Mouse (Mus musculus) midbrain, embryonic 14.5 days (tissue): ENCODE measurements at regions not wholly inside any gene's neighbourhood (a gene's known extent, or its start where the extent isn't known, plus 50 kb on each side); places are given as distances from the start of the nearest gene placed in this dataset.

ENCODE experiments used
- ATAC-seq: fragments of 200-750 bp; cut with Nextera tagmentation; 2 replicates; pipeline ENCODE4 v1.8.0; 2017; ENCODE audit warnings: moderate number of reproducible peaks, moderate library complexity; ENCODE audit not compliant: low FRiP score, low TSS enrichment
- DNase-seq: peaks from one replicate; pipeline ENCODE4 v3.0.0-alpha.2; 2015
- H3K27ac ChIP-seq: fragments of 300-500 bp; sonication (generic); replicated peaks from 2 replicates; pipeline ENCODE4 v1.5.1; 2014; ENCODE audit warnings: mild to moderate bottlenecking, low read depth, low read length, moderate library complexity
- H3K27me3 ChIP-seq: fragments of 300-500 bp; sonication (generic); 2 replicates; pipeline ENCODE4 v1.6.1; 2014; ENCODE audit warnings: low read length, control low read depth, mixed read lengths; ENCODE audit not compliant: control insufficient read depth, insufficient read depth
- H3K36me3 ChIP-seq: fragments of 300-500 bp; sonication (generic); 2 replicates; pipeline ENCODE4 v1.6.1; 2014; ENCODE audit warnings: low read length, control low read depth; ENCODE audit not compliant: control insufficient read depth, insufficient read depth
- H3K4me1 ChIP-seq: fragments of 300-500 bp; sonication (generic); 2 replicates; pipeline ENCODE4 v1.6.1; 2014; ENCODE audit warnings: mild to moderate bottlenecking, antibody characterized with exemption, low read length, control low read depth; ENCODE audit not compliant: control insufficient read depth, insufficient read depth
- H3K4me2 ChIP-seq: fragments of 300-500 bp; sonication (generic); 2 replicates; pipeline ENCODE4 v1.6.1; 2014; ENCODE audit warnings: mild to moderate bottlenecking, low read length, moderate library complexity
- H3K4me3 ChIP-seq: fragments of 300-500 bp; sonication (generic); replicated peaks from 2 replicates; pipeline ENCODE4 v1.5.1; 2014; ENCODE audit warnings: low read depth, low read length
- H3K9ac ChIP-seq: fragments of 300-500 bp; sonication (generic); replicated peaks from 2 replicates; pipeline ENCODE4 v1.6.1; 2014; ENCODE audit warnings: mild to moderate bottlenecking, low read length, moderate library complexity
- H3K9me3 ChIP-seq: fragments of 300-500 bp; sonication (generic); 2 replicates; pipeline ENCODE4 v1.6.1; 2016; ENCODE audit warnings: low read length, control low read depth, mixed read lengths; ENCODE audit not compliant: control insufficient read depth
- WGBS: fragments of 180-500 bp; shearing (Covaris S2); extraction: QIAGEN DNeasy Blood & Tissue Kit; methylation state at CpG from one replicate; pipeline ENCODE4 v1.1.7; 2014; 5-methylcytosine and 5-hydroxymethylcytosine counted together

- Histone ChIP-seq H3K9ac (no peak overlapping the region), H3K4me3 (no peak overlapping the region)
Measured at GRCm38 (mm10) chr10:117441979-117442803, 62.4 kb upstream of the Cpsf6 start.

GRCm38 (mm10) chr10:117441121-117441978, 61.5 kb upstream of the Cpsf6 start:
- peak; percentile 48; the same call in 1 of the 2 replicates for ATAC-seq
- H3K9me3 ChIP-seq: no peaks in the 10 kb centered on the region; the same call in 1 of the 2 replicates
- peak; percentile 66 for DNase-seq
- no peak overlapping the region; the same call in 1 of the 2 replicates for H3K9ac ChIP-seq
- 0 out of 2 replicates have a peak overlapping the region, but pooled peaks have one; percentile 2 for H3K4me3 ChIP-seq
- H3K4me2 ChIP-seq: peak overlapping the region; percentile 47
- H3K27ac ChIP-seq: no peak overlapping the region
- 0 out of 2 replicates have a peak, but pooled peaks cover 4% of the 10 kb centered on the region for H3K4me1 ChIP-seq
- 3% methylated on average over 24 of the region's 24 CpGs for whole genome bisulfite sequencing
- H3K27me3 ChIP-seq: peaks cover 10% of the 10 kb centered on the region; the same call in 1 of the 2 replicates
- no peaks in the 10 kb centered on the region for H3K36me3 ChIP-seq

More at GRCm38 (mm10) chr10:117441979-117442803, 62.4 kb upstream of the Cpsf6 start:
- no peaks in the 10 kb centered on the region; the same call in 1 of the 2 replicates for H3K9me3 ChIP-seq
- peaks cover 10% of the 10 kb centered on the region; the same call in 1 of the 2 replicates for H3K27me3 ChIP-seq
- ATAC-seq (no peak), DNase-seq (no peak)
- no peaks in the 10 kb centered on the region for H3K36me3 ChIP-seq
- 62% methylated on average over 17 of the region's 17 CpGs for WGBS
- peak overlapping the region; percentile 47 for H3K4me2 ChIP-seq
- no peak overlapping the region for H3K27ac ChIP-seq
- H3K4me1 ChIP-seq: 0 out of 2 replicates have a peak, but pooled peaks cover 4% of the 10 kb centered on the region

GRCm38 (mm10) chr10:117440225-117440976, 60.6 kb upstream of the Cpsf6 start:
- WGBS: 81% methylated on average over 9 of the region's 9 CpGs
- 0 out of 2 replicates have a peak, but pooled peaks cover 4% of the 10 kb centered on the region for H3K4me1 ChIP-seq
- H3K4me2 ChIP-seq: no peak overlapping the region
- H3K4me3 ChIP-seq: no peak overlapping the region
- peaks cover 16% of the 10 kb centered on the region; the same call in 1 of the 2 replicates for H3K27me3 ChIP-seq
- no peak overlapping the region for H3K27ac ChIP-seq
- no peaks in the 10 kb centered on the region; the same call in 1 of the 2 replicates for H3K9me3 ChIP-seq
- no peaks in the 10 kb centered on the region for H3K36me3 ChIP-seq
- DNase-seq (no peak), ATAC-seq (no peak)
- no peak overlapping the region for H3K9ac ChIP-seq

- H3K4me1 ChIP-seq: 0 out of 2 replicates have a peak, but pooled peaks cover 4% of the 10 kb centered on the region
- no peaks in the 10 kb centered on the region; the same call in 1 of the 2 replicates for H3K9me3 ChIP-seq
- H3K36me3 ChIP-seq: no peaks in the 10 kb centered on the region
- no peak overlapping the region for H3K9ac ChIP-seq
- H3K27ac ChIP-seq: no peak overlapping the region
- H3K4me2 ChIP-seq: no peak overlapping the region
- DNase-seq: no peak
- peaks cover 16% of the 10 kb centered on the region; the same call in 1 of the 2 replicates for H3K27me3 ChIP-seq
- ATAC-seq: no peak
- no peak overlapping the region for H3K4me3 ChIP-seq
- WGBS: 94% methylated on average over 3 of the region's 3 CpGs
Measured at GRCm38 (mm10) chr10:117439206-117440110, 59.6 kb upstream of the Cpsf6 start.

- DNase-seq: no peak
- WGBS: 96% methylated on average over 3 of the region's 3 CpGs
- H3K9ac ChIP-seq: no peak overlapping the region
Measured at GRCm38 (mm10) chr10:117438614-117439193, 58.9 kb upstream of the Cpsf6 start.

GRCm38 (mm10) chr10:117437970-117438369, 58.2 kb upstream of the Cpsf6 start:
- H3K4me2 ChIP-seq: no peak overlapping the region
- H3K36me3 ChIP-seq: no peaks in the 10 kb centered on the region
- no peak overlapping the region for H3K9ac ChIP-seq
- no peak for DNase-seq
- H3K9me3 ChIP-seq: no peaks in the 10 kb centered on the region; the same call in 1 of the 2 replicates
- H3K27me3 ChIP-seq: peaks cover 16% of the 10 kb centered on the region; the same call in 1 of the 2 replicates
- 97% methylated on average over 2 of the region's 2 CpGs for WGBS
- ATAC-seq: no peak
- H3K4me1 ChIP-seq: 0 out of 2 replicates have a peak, but pooled peaks cover 4% of the 10 kb centered on the region
- no peak overlapping the region for H3K4me3 ChIP-seq
- no peak overlapping the region for H3K27ac ChIP-seq

More at GRCm38 (mm10) chr10:117438614-117439193, 58.9 kb upstream of the Cpsf6 start:
- no peak overlapping the region for H3K4me2 ChIP-seq
- no peak overlapping the region for H3K4me3 ChIP-seq
- no peaks in the 10 kb centered on the region for H3K36me3 ChIP-seq
- H3K27ac ChIP-seq: no peak overlapping the region
- H3K27me3 ChIP-seq: peaks cover 16% of the 10 kb centered on the region; the same call in 1 of the 2 replicates
- no peaks in the 10 kb centered on the region; the same call in 1 of the 2 replicates for H3K9me3 ChIP-seq
- 0 out of 2 replicates have a peak, but pooled peaks cover 4% of the 10 kb centered on the region for H3K4me1 ChIP-seq
- no peak for ATAC-seq
